Mouse (Mus musculus): ENCODE measurements at regions not wholly inside any gene's neighbourhood (a gene's known extent, or its start where the extent isn't known, plus 50 kb on each side); places are given as distances from the start of the nearest gene placed in this dataset.
A peak's percentile ranks its signal among the peaks of the same experiment; 100 is the strongest.
"Not testable (repeated sequence)": the region's sequence is repeated elsewhere in the genome, so short reads cannot be mapped to it uniquely, and the experiment has no call there.

- DNase-seq: no peak
These were observed 83.7 kb upstream of the Zfp804b start for GRCm38 (mm10) chr5:7428291-7428690.

- no peak for DNase-seq
These were observed 91.9 kb upstream of the Zfp804b start for GRCm38 (mm10) chr5:7436461-7436860.

GRCm38 (mm10) chr5:7448001-7448400, 103.4 kb upstream of the Zfp804b start:
- DNase-seq: no peak

GRCm38 (mm10) chr5:7454896-7455295, 110.3 kb upstream of the Zfp804b start:
- DNase-seq: no peak

- no peak for DNase-seq
These were observed 112.5 kb upstream of the Zfp804b start for GRCm38 (mm10) chr5:7457102-7457501.

GRCm38 (mm10) chr5:7489150-7489549, 144.6 kb upstream of the Zfp804b start:
- DNase-seq: no peak

- DNase-seq: no peak
These were observed 145.0 kb upstream of the Zfp804b start for GRCm38 (mm10) chr5:7489602-7490001.

- DNase-seq: no peak
These were observed 173.1 kb upstream of the Zfp804b start for GRCm38 (mm10) chr5:7517520-7518181.

- DNase-seq: no peak
These were observed 188.2 kb upstream of the Zfp804b start for GRCm38 (mm10) chr5:7532686-7533199.

- DNase-seq: no peak
These were observed 195.5 kb upstream of the Zfp804b start for GRCm38 (mm10) chr5:7539812-7540645.

- DNase-seq: no peak
These were observed 196.1 kb upstream of the Zfp804b start for GRCm38 (mm10) chr5:7540646-7541038.

GRCm38 (mm10) chr5:7543857-7544256, 199.3 kb upstream of the Zfp804b start:
- no peak for DNase-seq

- DNase-seq: no peak
These were observed 235.9 kb upstream of the Zfp804b start for GRCm38 (mm10) chr5:7580413-7580812.

- no peak for DNase-seq
These were observed 242.0 kb upstream of the Zfp804b start for GRCm38 (mm10) chr5:7586547-7586946.

- no peak for DNase-seq
These were observed 255.9 kb upstream of the Zfp804b start for GRCm38 (mm10) chr5:7600418-7600817.

GRCm38 (mm10) chr5:7607517-7607916, 263.0 kb upstream of the Zfp804b start:
- no peak for DNase-seq

GRCm38 (mm10) chr5:7607924-7608323, 263.4 kb upstream of the Zfp804b start:
- no peak for DNase-seq

GRCm38 (mm10) chr5:7655280-7655679, 305.0 kb upstream of the Steap4 start:
- DNase-seq: peak; percentile 63

GRCm38 (mm10) chr5:7701776-7702175, 258.5 kb upstream of the Steap4 start:
- DNase-seq: no peak

GRCm38 (mm10) chr5:7719557-7719956, 240.7 kb upstream of the Steap4 start:
- no peak for DNase-seq

GRCm38 (mm10) chr5:7720061-7720460, 240.2 kb upstream of the Steap4 start:
- DNase-seq: no peak

GRCm38 (mm10) chr5:7720688-7721087, 239.6 kb upstream of the Steap4 start:
- DNase-seq: no peak

GRCm38 (mm10) chr5:7732566-7732965, 227.7 kb upstream of the Steap4 start:
- not testable (repeated sequence) for DNase-seq

GRCm38 (mm10) chr5:7779827-7780226, 180.4 kb upstream of the Steap4 start:
- DNase-seq: no peak

Data from cerebellum, adult 9-10 months (tissue).